In genomic region chr11:20395848-20396203, GRCm38 (mm10) we compare ENCODE assay signal across 16 mouse cellular contexts.
DNase-seq lines count a peak whose midpoint lies in the region; ATAC-seq and TF ChIP-seq lines count a peak whose summit lies in the region.
"Had no signal": no experiment of that assay in that cellular context is flagged by ENCODE, and none has a peak within 500 bp of the region (broad histone marks: within the 10 kb centered on the region; RNA-seq: fewer than 3 reads in every experiment).

No protein-coding gene starts in this region.

- 27% methylated on average over 7 of the region's 7 CpGs for WGBS in liver, adult 2 months
- WGBS in liver, embryonic 13.5 days (ENCODE audit: insufficient replicate concordance): 61% methylated on average over 7 of the region's 7 CpGs
- 92% methylated on average over 7 of the region's 7 CpGs for WGBS in kidney, embryonic 15.5 days

- peak; percentile 91 for DNase-seq in liver, adult 2 months (ENCODE audit: extremely low read depth, low read depth, low spot score)
- DNase-seq in liver: no peak
- no peak for DNase-seq in liver, embryonic 13.5 days
- no peak for DNase-seq in frontal cortex, postnatal 25 days (ENCODE audit: low spot score in 2 of 2)
- DNase-seq: adrenal gland, adult 2 months; gastrocnemius, postnatal 25 days; heart, postnatal 14 days; thymus, postnatal 36 days had no signal

- no peaks in the 10 kb centered on the region for H3K27me3 ChIP-seq in liver, adult 2 months (ENCODE audit: control insufficient read depth, insufficient read depth, low read length)
- H3K27me3 ChIP-seq in E14TG2a.4 (ENCODE audit: insufficient read depth, low read length) (no peaks in the 10 kb centered on the region), ES-Bruce4 (ENCODE audit: control insufficient read depth, insufficient read depth, low read length, poor library complexity, severe bottlenecking) (no peaks in the 10 kb centered on the region)
- no peaks in the 10 kb centered on the region for H3K27me3 ChIP-seq in liver, embryonic 13.5 days
- no peaks in the 10 kb centered on the region for H3K27me3 ChIP-seq in kidney, embryonic 15.5 days
- H3K27me3 ChIP-seq: limb, embryonic 12.5 days had no signal

- no peak for ATAC-seq in liver, embryonic 13.5 days (ENCODE audit: low read depth)
- no peak for ATAC-seq in kidney, embryonic 15.5 days (replicated peaks; ENCODE audit: low FRiP score)
- ATAC-seq: inflammation-experienced regulatory T-cells, adult 6 months had no signal

- H3K79me2 ChIP-seq in liver, adult 2 months (ENCODE audit: control insufficient read depth, insufficient read depth, low read length): no peaks in the 10 kb centered on the region

- TF ChIP-seq POLR2A in liver, adult 2 months (IDR thresholded peaks at IDR 0.05; ENCODE audit: extremely low read depth, insufficient read depth, low read length): no peak
- TF ChIP-seq POLR2A in ES-Bruce4 (IDR thresholded peaks at IDR 0.05; ENCODE audit: insufficient read depth, low read length): no peak

- H3K4me2 ChIP-seq in liver, embryonic 13.5 days: 0 out of 2 replicates have a peak overlapping the region, but pooled peaks have one; percentile 2
- no peak overlapping the region for H3K4me2 ChIP-seq in kidney, embryonic 15.5 days
- H3K4me2 ChIP-seq: forebrain, embryonic 12.5 days; heart, embryonic 11.5 days; limb, embryonic 12.5 days had no signal

- TF ChIP-seq EP300 in ES-Bruce4 (IDR thresholded peaks at IDR 0.05; ENCODE audit: insufficient read depth, low read depth, low read length): no peak

- H3K9me3 ChIP-seq in E14TG2a.4 (ENCODE audit: low read length): peaks cover 5% of the 10 kb centered on the region; the same call in 1 of the 2 replicates
- peaks cover 15% of the 10 kb centered on the region for H3K9me3 ChIP-seq in ES-Bruce4 (replicated peaks; ENCODE audit: control insufficient read depth, insufficient read depth, low read length, poor library complexity, severe bottlenecking)
- 0 out of 2 replicates have a peak, but pooled peaks cover 4% of the 10 kb centered on the region for H3K9me3 ChIP-seq in liver, embryonic 13.5 days (replicated peaks)
- peaks cover 3% of the 10 kb centered on the region for H3K9me3 ChIP-seq in kidney, embryonic 15.5 days (replicated peaks)

- H3K4me3 ChIP-seq in liver, adult 2 months (ENCODE audit: insufficient read depth, low read depth, low read length): no peak overlapping the region
- H3K4me3 ChIP-seq in E14TG2a.4 (replicated peaks; ENCODE audit: low read length) (peak overlapping the region; percentile 68), ES-Bruce4 (ENCODE audit: low read depth, low read length) (no peak overlapping the region)
- no peak overlapping the region for H3K4me3 ChIP-seq in liver, embryonic 13.5 days (replicated peaks)
- H3K4me3 ChIP-seq in kidney, embryonic 15.5 days (replicated peaks): no peak overlapping the region
- H3K4me3 ChIP-seq: forebrain, embryonic 12.5 days; limb, embryonic 12.5 days had no signal

- H3K9ac ChIP-seq in liver, adult 2 months (ENCODE audit: low read depth, low read length): no peak overlapping the region
- H3K9ac ChIP-seq in ES-Bruce4 (ENCODE audit: low read depth, poor library complexity, severe bottlenecking): 0 out of 2 replicates have a peak overlapping the region, but pooled peaks have one; percentile 23
- H3K9ac ChIP-seq in liver, embryonic 13.5 days: no peak overlapping the region
- no peak overlapping the region for H3K9ac ChIP-seq in kidney, embryonic 15.5 days
- H3K9ac ChIP-seq: forebrain, embryonic 12.5 days; limb, embryonic 12.5 days had no signal

- TF ChIP-seq CTCF in liver, adult 2 months (IDR thresholded peaks at IDR 0.05; ENCODE audit: low read depth, low read length): no peak
- no peak for TF ChIP-seq CTCF in E14TG2a.4 (conservative IDR thresholded peaks at IDR 0.05; ENCODE audit: low read length)
- TF ChIP-seq CTCF in ES-Bruce4 (IDR thresholded peaks at IDR 0.05; ENCODE audit: low read depth, low read length): no peak

- no peak overlapping the region for H3K27ac ChIP-seq in liver, adult 2 months (replicated peaks; ENCODE audit: insufficient read depth, low read depth, low read length)
- peak overlapping the region; percentile 17; the same call in 1 of the 2 replicates for H3K27ac ChIP-seq in ES-Bruce4 (ENCODE audit: insufficient read depth, low read length)
- peak overlapping the region; percentile 59; the same call in 1 of the 2 replicates for H3K27ac ChIP-seq in liver, embryonic 13.5 days
- H3K27ac ChIP-seq in kidney, embryonic 15.5 days: no peak overlapping the region
- H3K27ac ChIP-seq: forebrain, embryonic 12.5 days; kidney, postnatal 0 days; limb, embryonic 12.5 days had no signal

- peaks cover 3% of the 10 kb centered on the region; the same call in 1 of the 2 replicates for H3K4me1 ChIP-seq in liver, adult 2 months (ENCODE audit: control insufficient read depth, insufficient read depth, low read length)
- H3K4me1 ChIP-seq in E14TG2a.4 (replicated peaks; ENCODE audit: low read depth, low read length) (peaks cover 66% of the 10 kb centered on the region), ES-Bruce4 (ENCODE audit: control insufficient read depth, insufficient read depth, low read length) (peaks cover 3% of the 10 kb centered on the region)
- H3K4me1 ChIP-seq in liver, embryonic 13.5 days (replicated peaks): no peaks in the 10 kb centered on the region
- peaks cover 7% of the 10 kb centered on the region; the same call in 1 of the 2 replicates for H3K4me1 ChIP-seq in kidney, embryonic 15.5 days

- H3K36me3 ChIP-seq in liver, adult 2 months (ENCODE audit: control insufficient read depth, insufficient read depth, low read length): no peaks in the 10 kb centered on the region
- H3K36me3 ChIP-seq in E14TG2a.4 (ENCODE audit: insufficient read depth, low read length) (no peaks in the 10 kb centered on the region), ES-Bruce4 (ENCODE audit: control insufficient read depth, insufficient read depth, low read length, poor library complexity, severe bottlenecking) (no peaks in the 10 kb centered on the region)
- H3K36me3 ChIP-seq in liver, embryonic 13.5 days: no peaks in the 10 kb centered on the region
- H3K36me3 ChIP-seq in kidney, embryonic 15.5 days: no peaks in the 10 kb centered on the region
- H3K36me3 ChIP-seq: forebrain, embryonic 12.5 days; limb, embryonic 12.5 days had no signal

Comparison
In these comparisons a context has a peak if more than half of its experiments do, and no peak if none do; other contexts are left out.
1. H3K27ac ChIP-seq: peak in ES-Bruce4 (single experiment) and liver, embryonic 13.5 days (single experiment); none in liver, adult 2 months (single experiment) and kidney, embryonic 15.5 days (single experiment).